Mouse (Mus musculus): ENCODE measurements around the gene Ttc7.

DNA sequence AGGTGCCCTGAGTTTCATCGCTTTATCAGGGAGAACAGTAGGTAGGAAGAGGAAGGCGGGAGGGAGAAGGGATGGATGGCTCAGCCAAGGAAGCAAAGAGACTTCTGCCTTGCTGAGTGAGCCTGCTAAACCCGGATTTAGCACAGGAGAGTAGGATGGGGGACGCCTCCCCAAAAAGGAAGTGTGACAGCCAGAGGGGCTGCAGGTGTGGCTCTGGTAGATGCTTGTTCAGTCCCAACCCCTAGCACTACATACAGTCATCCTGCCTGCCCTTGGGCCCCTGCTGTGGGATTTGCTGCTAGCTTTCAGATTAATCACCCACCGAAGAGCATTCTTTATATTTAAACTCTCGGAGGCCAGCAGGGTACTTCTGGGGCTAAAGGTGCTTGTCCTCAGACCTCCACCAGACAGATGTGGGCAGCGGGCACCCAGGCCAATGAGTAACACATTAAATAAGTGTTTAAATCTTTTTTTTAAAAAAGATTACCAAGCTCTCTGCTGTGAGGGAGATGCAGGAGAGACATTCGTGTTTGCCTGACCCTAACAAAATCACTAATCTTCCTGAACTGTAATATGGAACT lies 4.6 kb downstream of the Ttc7 start:
- TF ChIP-seq POLR2A (IDR thresholded peaks at IDR 0.05; ENCODE audit: borderline replicate concordance, insufficient read depth, low read length) (no peak), CTCF (IDR thresholded peaks at IDR 0.05; ENCODE audit: borderline replicate concordance, insufficient read depth, low read depth, low read length) (no peak)

Measured in cerebellum, adult 2 months (tissue).